Mouse (Mus musculus) kidney, adult 18-20 months (tissue): ENCODE data around the gene Tmem98.
A peak's percentile ranks its signal among the peaks of the same experiment; 100 is the strongest.

Experiments
- DNase-seq: peaks from one replicate; pipeline ENCODE4 v3.0.0; 2021

Gene Tmem98

GRCm38 (mm10) chr11:80791677-80792432 lies 18.1 kb upstream of the Tmem98 start:
- DNase-seq = no peak

DNA sequence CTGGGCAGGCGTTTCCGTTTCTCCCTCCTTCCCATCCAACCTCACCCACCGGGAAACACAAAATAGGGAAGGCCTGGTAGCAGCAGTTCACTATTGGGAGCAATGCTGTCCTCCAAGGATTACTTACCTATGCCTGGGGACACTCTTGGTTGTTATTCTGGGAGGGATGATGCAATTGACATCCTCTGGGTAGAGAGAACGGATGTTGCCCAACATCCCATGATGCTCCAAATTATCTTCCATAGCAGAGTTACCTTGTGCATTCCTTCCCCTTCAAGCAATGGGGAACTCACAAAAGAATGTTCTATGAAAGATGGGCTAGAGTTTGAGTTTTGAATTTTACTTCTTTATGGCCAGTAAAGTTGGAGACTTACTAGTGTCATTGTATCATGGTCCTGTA lies 16.6 kb upstream of the Tmem98 start:
- no peak for DNase-seq

DNA sequence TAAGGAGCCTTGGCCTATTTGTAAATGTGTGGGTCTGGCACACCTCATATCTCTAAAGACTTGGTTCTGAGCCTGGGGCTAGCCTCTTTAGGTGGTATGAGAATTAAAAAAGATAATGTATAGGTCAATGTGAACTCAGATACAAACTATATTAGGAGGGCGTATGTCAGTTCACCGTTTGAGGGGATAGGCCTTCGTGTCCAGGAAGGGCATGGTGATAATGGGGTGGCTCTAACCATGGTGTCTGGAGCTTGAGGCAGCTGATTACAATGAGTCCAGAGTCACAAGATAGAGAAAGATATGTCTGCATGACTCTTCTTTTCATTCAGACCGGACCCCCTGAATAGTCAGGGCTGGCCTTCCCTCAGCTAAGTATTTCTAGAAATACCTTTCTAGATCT lies 15.7 kb upstream of the Tmem98 start:
- no peak for DNase-seq

GRCm38 (mm10) chr11:80795431-80795830 lies 14.5 kb upstream of the Tmem98 start:
- DNase-seq = peak; percentile 29

- DNase-seq = peak; percentile 64
Observed at GRCm38 (mm10) chr11:80799979-80800378, 10.0 kb upstream of the Tmem98 start.

GRCm38 (mm10) chr11:80802706-80803105 lies 7.3 kb upstream of the Tmem98 start:
- DNase-seq = peak; percentile 43

GRCm38 (mm10) chr11:80808551-80809070 lies 1.4 kb upstream of the Tmem98 start:
- no peak for DNase-seq

GRCm38 (mm10) chr11:80809666-80809992 lies 346 bp upstream of the Tmem98 start:
- no peak for DNase-seq

- no peak for DNase-seq
Observed at GRCm38 (mm10) chr11:80811156-80811555, 1.2 kb downstream of the Tmem98 start.

- no peak for DNase-seq
Observed at GRCm38 (mm10) chr11:80815354-80815753, 5.4 kb downstream of the Tmem98 start.

GRCm38 (mm10) chr11:80818060-80818697 lies 8.2 kb downstream of the Tmem98 start:
- peak; percentile 85 for DNase-seq

- no peak for DNase-seq
Observed at GRCm38 (mm10) chr11:80820085-80820484, 10.1 kb downstream of the Tmem98 start.

- DNase-seq = peak; percentile 38
Observed at GRCm38 (mm10) chr11:80821296-80821695, 11.3 kb downstream of the Tmem98 start.

DNA sequence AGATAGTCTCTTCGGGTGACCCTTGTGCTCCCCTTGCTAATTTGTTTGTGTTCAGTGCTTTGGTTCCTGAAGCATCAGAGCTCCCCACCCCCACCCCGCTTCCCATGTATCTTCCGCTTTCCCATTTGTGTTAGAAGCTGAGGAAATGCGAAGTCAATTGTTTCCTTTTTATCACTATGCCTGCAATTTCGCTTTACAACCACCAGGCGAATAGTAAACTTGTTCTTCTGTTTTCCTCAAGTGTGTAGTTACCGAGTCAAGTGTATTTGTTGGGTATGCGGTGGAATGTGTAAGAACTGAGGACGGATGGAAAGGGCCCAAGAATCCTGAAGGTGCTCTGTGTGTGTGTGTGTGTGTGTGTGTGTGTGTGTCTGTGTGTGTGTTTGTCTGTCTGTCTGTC lies 11.8 kb downstream of the Tmem98 start:
- no peak for DNase-seq

DNA sequence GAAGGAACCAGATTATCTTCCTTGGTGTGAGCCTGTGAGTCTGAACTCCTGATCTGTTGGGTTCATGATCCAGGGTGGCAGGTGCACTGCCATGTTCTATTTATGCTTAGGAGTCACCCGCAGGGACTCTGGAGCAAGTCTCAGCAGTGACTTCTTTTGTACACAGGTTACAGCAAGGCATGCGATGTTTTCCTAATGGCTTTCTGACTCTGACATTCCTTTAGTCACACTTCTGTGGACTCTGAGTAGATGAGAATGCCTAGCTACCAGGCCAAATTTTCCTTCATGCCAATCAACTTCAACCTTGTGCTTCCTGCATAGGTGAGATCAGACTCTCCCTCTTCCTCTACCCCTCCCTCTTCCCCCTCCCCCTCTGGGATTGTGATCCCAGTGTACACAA lies 25.4 kb downstream of the Tmem98 start:
- DNase-seq = no peak

DNA sequence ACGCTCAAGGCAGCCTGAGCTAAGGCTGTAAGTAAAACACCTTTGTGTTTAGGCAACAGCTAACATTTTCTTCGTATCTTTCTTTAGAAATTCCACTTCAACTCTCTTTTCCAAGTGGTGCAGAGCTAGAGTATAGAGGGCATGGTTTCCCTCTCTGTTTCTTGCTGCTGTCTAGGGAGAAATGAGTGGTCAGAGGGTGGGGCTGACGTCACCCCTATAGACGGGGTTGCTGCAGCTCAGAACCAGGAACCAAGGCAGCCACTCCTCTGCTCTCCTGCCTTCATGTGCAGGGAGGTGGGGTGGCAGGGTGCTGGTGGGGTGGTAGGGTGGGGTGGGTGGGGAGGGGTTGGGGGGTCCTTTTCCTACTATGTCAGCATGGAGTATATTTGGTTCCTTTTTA lies 25.9 kb downstream of the Tmem98 start:
- DNase-seq = no peak

- DNase-seq = no peak
Observed at GRCm38 (mm10) chr11:80838724-80839123, 28.7 kb downstream of the Tmem98 start.

DNA sequence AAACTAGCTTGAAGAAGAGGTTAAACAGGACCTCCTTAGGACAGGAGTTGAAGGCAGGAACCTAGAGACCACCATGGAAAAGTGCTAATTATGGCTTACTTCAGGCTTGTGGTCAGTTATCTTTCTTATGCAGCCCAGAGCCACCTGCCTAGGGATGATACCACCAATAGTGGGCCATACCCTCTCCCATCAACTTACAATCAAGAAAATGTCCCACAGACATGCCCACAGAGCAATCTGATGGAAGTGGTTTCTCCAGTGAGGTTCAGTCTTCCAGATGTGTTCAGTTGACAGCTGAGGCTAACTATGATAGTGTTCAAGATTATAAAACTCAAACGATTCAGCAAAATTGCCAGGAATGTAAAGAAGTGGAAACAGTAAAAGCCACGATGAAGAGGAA lies 33.5 kb downstream of the Tmem98 start:
- DNase-seq = no peak

GRCm38 (mm10) chr11:80845486-80845885 lies 35.5 kb downstream of the Tmem98 start:
- DNase-seq = no peak

DNA sequence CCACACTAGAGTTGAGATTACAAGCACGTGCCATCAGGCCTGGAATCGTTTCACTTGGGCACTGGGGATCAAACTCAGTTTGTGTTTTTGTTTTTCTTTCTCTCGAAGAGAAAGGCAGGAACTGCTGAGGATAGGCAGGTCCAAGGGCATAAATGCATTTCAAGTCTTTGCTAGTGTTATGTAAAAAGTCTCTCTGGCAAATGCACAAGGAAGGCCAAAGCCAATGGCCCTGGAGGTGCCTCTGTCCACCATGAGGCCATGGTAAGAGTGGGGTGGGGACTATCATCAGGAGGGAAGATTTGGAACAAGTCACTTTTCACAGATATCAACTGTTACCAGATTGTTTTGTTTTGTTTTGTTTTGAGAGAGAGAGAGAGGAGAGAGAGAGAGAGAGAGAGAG lies 36.1 kb downstream of the Tmem98 start:
- no peak for DNase-seq

GRCm38 (mm10) chr11:80848131-80848530 lies 38.2 kb downstream of the Tmem98 start:
- DNase-seq = no peak

GRCm38 (mm10) chr11:80851859-80852258 lies 41.9 kb downstream of the Tmem98 start:
- DNase-seq = peak; percentile 16

DNA sequence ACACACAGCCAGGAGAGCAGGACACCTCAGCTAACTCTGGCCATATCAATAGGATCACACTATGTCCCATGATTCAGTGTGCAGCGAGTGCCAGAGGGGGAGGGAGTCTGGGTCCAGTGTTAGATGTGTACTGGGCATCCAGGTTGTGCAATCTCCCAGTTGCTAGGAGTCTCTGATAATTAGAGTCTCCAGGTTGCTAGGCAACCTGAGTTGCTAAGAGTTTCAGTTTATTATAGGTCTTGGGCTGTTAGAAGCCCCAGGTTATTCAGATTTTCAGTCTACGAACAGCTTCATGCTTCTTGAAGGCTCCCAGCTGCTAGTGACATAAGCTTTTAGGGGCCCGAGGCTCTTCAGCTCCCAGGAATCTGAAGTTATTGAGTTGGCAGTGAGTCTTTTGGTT lies 43.0 kb downstream of the Tmem98 start:
- no peak for DNase-seq

- no peak for DNase-seq
Observed at GRCm38 (mm10) chr11:80854430-80854829, 44.5 kb downstream of the Tmem98 start.

GRCm38 (mm10) chr11:80854908-80855307 lies 44.9 kb downstream of the Tmem98 start:
- DNase-seq = no peak
